Mouse (Mus musculus) WW6 (cell line): Measurements from ENCODE around the gene Knop1.

Experiments
- DNase-seq: peaks from one replicate; pipeline ENCODE4 v3.0.0-alpha.2; 2013; ENCODE audit warnings: low read depth, low spot score

The Knop1 gene

GRCm38 (mm10) chr7:118798105-118798570 is 57.9 kb downstream of the Knop1 start:
- no peak for DNase-seq

- DNase-seq, result no peak
These were observed 58.5 kb downstream of the Knop1 start for GRCm38 (mm10) chr7:118797600-118797999.

GRCm38 (mm10) chr7:118796838-118797237 is 59.2 kb downstream of the Knop1 start:
- DNase-seq, result no peak

- no peak for DNase-seq
These were observed 60.3 kb downstream of the Knop1 start for GRCm38 (mm10) chr7:118795779-118796178.

- DNase-seq, result no peak
These were observed 62.2 kb downstream of the Knop1 start for GRCm38 (mm10) chr7:118793899-118794298.
